Mouse (Mus musculus): ENCODE results near the gene Gm20747.
"Not testable (repeated sequence)": the region's sequence is repeated elsewhere in the genome, so short reads cannot be mapped to it uniquely, and the experiment has no call there.

The Gm20747 gene

GRCm38 (mm10) chrY:53418191-53418590 is at the start of gene Gm20747:
Gene Gm20747 (minus strand): TSS chrY:53418291.
- DNase-seq (ENCODE audit: low spot score in 2 of 2) = not testable (repeated sequence)

Measured in left cerebral cortex, adult 9 months (tissue).